Mouse (Mus musculus) lung, postnatal 0 days (tissue): ENCODE measurements around the gene Gm3453. TPM values are rescaled to one million over a fixed set of nuclear protein-coding genes. Genes with fewer than 3 reads are reported as not detected.
A peak's percentile ranks its signal among the peaks of the same experiment; 100 is the strongest.
"Not testable (repeated sequence)": the region's sequence is repeated elsewhere in the genome, so short reads cannot be mapped to it uniquely, and the experiment has no call there.

Experiments used
- ATAC-seq: fragments of 200-750 bp; cut with Nextera tagmentation; 2 replicates; pipeline ENCODE4 v1.8.0; 2017; ENCODE audit warnings: moderate library complexity
- DNase-seq: peaks from one replicate; pipeline ENCODE4 v3.0.0-alpha.2; 2016; ENCODE audit warnings: low spot score
- H3K27ac ChIP-seq: fragments of 300-500 bp; sonication (generic); 2 replicates; pipeline ENCODE4 v1.5.1; 2014; ENCODE audit warnings: antibody characterized with exemption, mild to moderate bottlenecking, low read length, mixed read lengths
- H3K27me3 ChIP-seq: fragments of 300-500 bp; sonication (generic); replicated peaks from 2 replicates; pipeline ENCODE4 v1.6.1; 2014; ENCODE audit warnings: low read length, mixed read lengths; ENCODE audit not compliant: insufficient read depth
- H3K36me3 ChIP-seq: fragments of 300-500 bp; sonication (generic); 2 replicates; pipeline ENCODE4 v1.6.1; 2014; ENCODE audit warnings: low read length, mixed read lengths; ENCODE audit not compliant: insufficient read depth
- H3K4me1 ChIP-seq: fragments of 300-500 bp; sonication (generic); 2 replicates; pipeline ENCODE4 v1.6.1; 2014; ENCODE audit warnings: antibody characterized with exemption, low read depth, low read length, mixed read lengths; ENCODE audit not compliant: insufficient read depth
- H3K4me2 ChIP-seq: fragments of 300-500 bp; sonication (generic); replicated peaks from 2 replicates; pipeline ENCODE4 v1.6.1; 2014; ENCODE audit warnings: low read depth, mild to moderate bottlenecking, low read length, moderate library complexity, mixed read lengths
- H3K4me3 ChIP-seq: fragments of 300-500 bp; sonication (generic); 2 replicates; pipeline ENCODE4 v1.5.1; 2014; ENCODE audit warnings: low read depth, low read length
- H3K9ac ChIP-seq: fragments of 300-500 bp; sonication (generic); replicated peaks from 2 replicates; pipeline ENCODE4 v1.6.1; 2014; ENCODE audit warnings: low read depth, mild to moderate bottlenecking
- H3K9me3 ChIP-seq: fragments of 300-500 bp; sonication (generic); 2 replicates; pipeline ENCODE4 v1.6.1; 2016; ENCODE audit warnings: low read length, mixed read lengths
- CTCF ChIP-seq: IDR thresholded peaks from 2 replicates; pipeline ENCODE4 v1.5.1; 2016; ENCODE audit warnings: antibody characterized with exemption, mild to moderate bottlenecking
- WGBS: fragments of 180-500 bp; shearing (Covaris S2); extraction: QIAGEN DNeasy Blood & Tissue Kit; methylation state at CpG from one replicate; pipeline ENCODE4 v1.1.7; 2014; 5-methylcytosine and 5-hydroxymethylcytosine counted together
- polyA plus RNA-seq: library from polyadenylated mRNA; unstranded; fragments of >200 nt; fragmentation: Nextera tagmentation; extraction: Ambion mirVana; gene quantifications from 2 replicates; pipeline ENCODE4 v1.2.1, GENCODE M21; 2015

Gm3453 gene
- polyA plus RNA-seq: not detected in 2 replicates

- H3K27ac ChIP-seq, DNase-seq: not testable (repeated sequence)
These were observed at the start of gene Gm3453 for GRCm38 (mm10) chr14:5979037-5979436. Gene Gm3453 (minus strand): TSS chr14:5979137.

GRCm38 (mm10) chr14:5987136-5987535, 8.2 kb upstream of the Gm3453 start:
- H3K9ac ChIP-seq, H3K4me2 ChIP-seq, H3K36me3 ChIP-seq, DNase-seq, H3K4me3 ChIP-seq, H3K4me1 ChIP-seq, H3K27ac ChIP-seq, H3K27me3 ChIP-seq, ATAC-seq, H3K9me3 ChIP-seq: not testable (repeated sequence)
- WGBS: 76% methylated on average over 4 of the region's 7 CpGs

More at GRCm38 (mm10) chr14:5979037-5979436, at the start of gene Gm3453:
- H3K27me3 ChIP-seq, ATAC-seq, H3K9me3 ChIP-seq, H3K4me3 ChIP-seq, H3K36me3 ChIP-seq, H3K4me2 ChIP-seq, H3K4me1 ChIP-seq, H3K9ac ChIP-seq: not testable (repeated sequence)
- WGBS: 50% methylated on average over 2 of the region's 2 CpGs

- DNase-seq, ATAC-seq, H3K4me1 ChIP-seq, H3K27ac ChIP-seq, H3K36me3 ChIP-seq, H3K27me3 ChIP-seq, H3K9me3 ChIP-seq, H3K4me2 ChIP-seq, H3K9ac ChIP-seq, H3K4me3 ChIP-seq: not testable (repeated sequence)
- 43% methylated on average over 4 of the region's 4 CpGs for WGBS
These were observed 16.5 kb downstream of the Gm3453 start for GRCm38 (mm10) chr14:5962441-5962840.

GRCm38 (mm10) chr14:5961635-5962034, 17.3 kb downstream of the Gm3453 start, which contains the start of gene Gm3248:
Gene Gm3248 (minus strand): TSS chr14:5961745.
- H3K9me3 ChIP-seq, H3K27ac ChIP-seq, H3K9ac ChIP-seq, H3K27me3 ChIP-seq, H3K36me3 ChIP-seq, H3K4me1 ChIP-seq, ATAC-seq: not testable (repeated sequence)
- WGBS: 4% methylated on average over 10 of the region's 23 CpGs
- Histone ChIP-seq H3K4me2 (peak within 1 kb of the TSS; percentile 55), H3K4me3 (peak within 1 kb of the TSS; percentile 29)
- peak; percentile 9 for DNase-seq

GRCm38 (mm10) chr14:5961102-5961501, 17.8 kb downstream of the Gm3453 start:
- ATAC-seq, H3K9ac ChIP-seq, H3K9me3 ChIP-seq, H3K27ac ChIP-seq, H3K4me1 ChIP-seq, H3K36me3 ChIP-seq, H3K27me3 ChIP-seq: not testable (repeated sequence)
- DNase-seq: peak; percentile 6
- 11% methylated on average over 12 of the region's 24 CpGs for WGBS
- H3K4me2 ChIP-seq: peak overlapping the region; percentile 55
- H3K4me3 ChIP-seq: peak overlapping the region; percentile 29

- H3K9me3 ChIP-seq, H3K9ac ChIP-seq, H3K4me1 ChIP-seq, H3K4me3 ChIP-seq, DNase-seq, H3K4me2 ChIP-seq, ATAC-seq, H3K27me3 ChIP-seq, H3K27ac ChIP-seq, H3K36me3 ChIP-seq: not testable (repeated sequence)
- WGBS: 0% methylated on average over 3 of the region's 10 CpGs
- TF ChIP-seq CTCF: peak; percentile 25; the same call in 1 of the 2 replicates
These were observed 18.5 kb downstream of the Gm3453 start for GRCm38 (mm10) chr14:5960479-5960878.

- WGBS: 51% methylated on average over 7 of the region's 7 CpGs
- H3K4me3 ChIP-seq, H3K9ac ChIP-seq, H3K4me2 ChIP-seq, H3K4me1 ChIP-seq, H3K9me3 ChIP-seq, ATAC-seq, H3K36me3 ChIP-seq, H3K27me3 ChIP-seq, DNase-seq, H3K27ac ChIP-seq: not testable (repeated sequence)
These were observed 55.7 kb downstream of the Gm3453 start for GRCm38 (mm10) chr14:5923276-5923675.

Other genes starting within 250 kb of the Gm3453 start
- gene Gm3373, start 237.6 kb downstream of the Gm3453 start, polyA plus RNA-seq: 0.16 TPM in 1 of 2 replicates, not detected in the other
- 0.14 and 0.44 TPM in 2 replicates for gene Gm3383, start 171.2 kb downstream of the Gm3453 start, polyA plus RNA-seq
- not detected in 2 replicates for gene Gm3424, start 148.8 kb downstream of the Gm3453 start, polyA plus RNA-seq
- gene Gm8237, start 98.8 kb downstream of the Gm3453 start, polyA plus RNA-seq: 0.10 and 0.47 TPM in 2 replicates
- 0.36 and 0.46 TPM in 2 replicates for gene Gm3248, start 17.4 kb downstream of the Gm3453 start, polyA plus RNA-seq
- gene Gm6337, start 79.1 kb upstream of the Gm3453 start, polyA plus RNA-seq: not detected in 2 replicates
- 0.43 and 0.47 TPM in 2 replicates for gene Gm8206, start 114.8 kb upstream of the Gm3453 start, polyA plus RNA-seq
- gene Gm3468, start 129.5 kb upstream of the Gm3453 start, polyA plus RNA-seq: 0.30 and 0.58 TPM in 2 replicates
- not detected in 2 replicates for gene Gm3476, start 146.7 kb upstream of the Gm3453 start, polyA plus RNA-seq
- gene Gm21560, start 240.2 kb upstream of the Gm3453 start, polyA plus RNA-seq: not detected in 2 replicates